Mouse (Mus musculus) limb, embryonic 10.5 days (tissue): ENCODE results near the gene Ddx18. TPM values are rescaled to one million over a fixed set of nuclear protein-coding genes. Genes with fewer than 3 reads are reported as not detected.

ENCODE experiments used
- DNase-seq: peaks from one replicate; pipeline ENCODE4 v3.0.0-alpha.2; 2017; ENCODE audit warnings: low spot score
- H3K27ac ChIP-seq: fragments of 300-500 bp; sonication (generic); 2 replicates; pipeline ENCODE4 v1.5.1; 2016; ENCODE audit warnings: mild to moderate bottlenecking
- H3K27me3 ChIP-seq: fragments of 300-500 bp; sonication (generic); 2 replicates; pipeline ENCODE4 v1.6.1; 2016; ENCODE audit warnings: low read depth, mild to moderate bottlenecking; ENCODE audit not compliant: poor library complexity, severe bottlenecking
- H3K36me3 ChIP-seq: fragments of 300-500 bp; sonication (generic); 2 replicates; pipeline ENCODE4 v1.6.1; 2016; ENCODE audit warnings: mild to moderate bottlenecking, moderate library complexity
- H3K4me1 ChIP-seq: fragments of 300-500 bp; sonication (generic); 2 replicates; pipeline ENCODE4 v1.6.1; 2016
- H3K4me3 ChIP-seq: fragments of 300-500 bp; sonication (generic); 2 replicates; pipeline ENCODE4 v1.5.1; 2016; ENCODE audit warnings: mild to moderate bottlenecking, moderate library complexity
- H3K9me3 ChIP-seq: fragments of 300-500 bp; sonication (generic); replicated peaks from 2 replicates; pipeline ENCODE4 v1.6.1; 2016; ENCODE audit warnings: mild to moderate bottlenecking
- WGBS: fragments of 180-500 bp; shearing (Covaris S2); methylation state at CpG from one replicate; pipeline ENCODE4 v1.1.7; 2016; 5-methylcytosine and 5-hydroxymethylcytosine counted together
- polyA plus RNA-seq: library from polyadenylated mRNA; unstranded; fragments of >200 nt; fragmentation: Nextera tagmentation; extraction: Ambion mirVana; gene quantifications from 2 replicates; pipeline ENCODE4 v1.2.1, GENCODE M21; 2016

The Ddx18 gene
- polyA plus RNA-seq, 1 experiment from 2014 or later, result 75.5 TPM

- H3K36me3 ChIP-seq, result no peaks in the 10 kb centered on the region
- H3K4me3 ChIP-seq, result no peak overlapping the region
- DNase-seq, result no peak
- no peaks in the 10 kb centered on the region for H3K4me1 ChIP-seq
- H3K27ac ChIP-seq, result no peak overlapping the region
- no peaks in the 10 kb centered on the region for H3K9me3 ChIP-seq
- H3K27me3 ChIP-seq, result no peaks in the 10 kb centered on the region
- WGBS, result 78% methylated on average over 2 of the region's 2 CpGs
Measured at GRCm38 (mm10) chr1:121511186-121511585, 56.6 kb downstream of the Ddx18 start.

GRCm38 (mm10) chr1:121510420-121511140, 57.2 kb downstream of the Ddx18 start:
- WGBS, result 91% methylated on average over 19 of the region's 19 CpGs
- Histone ChIP-seq H3K27me3 (no peaks in the 10 kb centered on the region), H3K4me1 (no peaks in the 10 kb centered on the region), H3K27ac (no peak overlapping the region), H3K4me3 (no peak overlapping the region), H3K9me3 (no peaks in the 10 kb centered on the region), H3K36me3 (no peaks in the 10 kb centered on the region)
- no peak for DNase-seq

GRCm38 (mm10) chr1:121508729-121509128, 59.1 kb downstream of the Ddx18 start:
- Histone ChIP-seq H3K27ac (no peak overlapping the region), H3K9me3 (no peaks in the 10 kb centered on the region), H3K27me3 (no peaks in the 10 kb centered on the region), H3K4me3 (no peak overlapping the region), H3K36me3 (no peaks in the 10 kb centered on the region), H3K4me1 (no peaks in the 10 kb centered on the region)
- no peak for DNase-seq
- 87% methylated on average over 2 of the region's 2 CpGs for WGBS

Other genes starting within 250 kb of the Ddx18 start
- gene Insig2, start 235.4 kb downstream of the Ddx18 start, polyA plus RNA-seq, result 18.1 and 18.5 TPM in 2 replicates
- 11.4 and 12.1 TPM in 2 replicates for gene Ccdc93, start 136.9 kb downstream of the Ddx18 start, polyA plus RNA-seq
- gene Htr5b, start 39.5 kb downstream of the Ddx18 start, polyA plus RNA-seq, result 0.43 and 0.51 TPM in 2 replicates